Mouse (Mus musculus) forebrain, embryonic 10.5 days (tissue): Measurements from ENCODE around the gene Dpt. TPM values are rescaled to one million over a fixed set of nuclear protein-coding genes. Genes with fewer than 3 reads are reported as not detected.
"Not testable (repeated sequence)": the region's sequence is repeated elsewhere in the genome, so short reads cannot be mapped to it uniquely, and the experiment has no call there.

Experiments used
- DNase-seq: peaks from one replicate; pipeline ENCODE4 v3.0.0-alpha.2; 2017; ENCODE audit warnings: low spot score; ENCODE audit errors: extremely low spot score
- H3K27ac ChIP-seq: fragments of 300-500 bp; sonication (generic); 2 replicates; pipeline ENCODE4 v1.5.1; 2016; ENCODE audit warnings: mild to moderate bottlenecking
- H3K27me3 ChIP-seq: fragments of 300-500 bp; sonication (generic); 2 replicates; pipeline ENCODE4 v1.6.1; 2016; ENCODE audit warnings: mild to moderate bottlenecking; ENCODE audit not compliant: poor library complexity, severe bottlenecking
- H3K36me3 ChIP-seq: fragments of 300-500 bp; sonication (generic); replicated peaks from 2 replicates; pipeline ENCODE4 v1.6.1; 2016; ENCODE audit warnings: mild to moderate bottlenecking, moderate library complexity
- H3K4me1 ChIP-seq: fragments of 300-500 bp; sonication (generic); 2 replicates; pipeline ENCODE4 v1.6.1; 2016
- H3K4me3 ChIP-seq: fragments of 300-500 bp; sonication (generic); 2 replicates; pipeline ENCODE4 v1.5.1; 2016; ENCODE audit warnings: mild to moderate bottlenecking, moderate library complexity
- H3K9me3 ChIP-seq: fragments of 300-500 bp; sonication (generic); 2 replicates; pipeline ENCODE4 v1.6.1; 2016; ENCODE audit warnings: mild to moderate bottlenecking, moderate library complexity
- WGBS: fragments of 180-500 bp; shearing (Covaris S2); methylation state at CpG from one replicate; pipeline ENCODE4 v1.1.7; 2016; 5-methylcytosine and 5-hydroxymethylcytosine counted together
- polyA plus RNA-seq: library from polyadenylated mRNA; unstranded; fragments of >200 nt; fragmentation: Nextera tagmentation; extraction: Ambion mirVana; gene quantifications from 2 replicates; pipeline ENCODE4 v1.2.1, GENCODE M21; 2016

Dpt gene
- polyA plus RNA-seq, 1 experiment from 2014 or later = not detected

- Histone ChIP-seq H3K36me3 (no peaks in the 10 kb centered on the region), H3K27me3 (no peaks in the 10 kb centered on the region), H3K4me3 (no peak overlapping the region), H3K9me3 (no peaks in the 10 kb centered on the region), H3K4me1 (no peaks in the 10 kb centered on the region), H3K27ac (no peak overlapping the region)
- DNase-seq = no peak
- 47% methylated on average over 2 of the region's 2 CpGs for WGBS
These were observed 28.5 kb downstream of the Dpt start for GRCm38 (mm10) chr1:164824896-164825295.

GRCm38 (mm10) chr1:164829881-164830280, 33.4 kb downstream of the Dpt start:
- no peaks in the 10 kb centered on the region for H3K27me3 ChIP-seq
- WGBS = 25% methylated on average over 1 of the region's 1 CpGs
- no peaks in the 10 kb centered on the region for H3K4me1 ChIP-seq
- H3K36me3 ChIP-seq = no peaks in the 10 kb centered on the region
- DNase-seq = no peak
- H3K9me3 ChIP-seq = no peaks in the 10 kb centered on the region
- H3K4me3 ChIP-seq = no peak overlapping the region
- H3K27ac ChIP-seq = no peak overlapping the region

GRCm38 (mm10) chr1:164832459-164832858, 36.0 kb downstream of the Dpt start:
- 91% methylated on average over 5 of the region's 5 CpGs for WGBS
- no peak for DNase-seq

GRCm38 (mm10) chr1:164848616-164849265, 52.3 kb downstream of the Dpt start:
- 89% methylated on average over 7 of the region's 7 CpGs for WGBS
- Histone ChIP-seq H3K36me3 (no peaks in the 10 kb centered on the region), H3K27ac (no peak overlapping the region), H3K9me3 (no peaks in the 10 kb centered on the region), H3K4me1 (no peaks in the 10 kb centered on the region), H3K27me3 (no peaks in the 10 kb centered on the region), H3K4me3 (no peak overlapping the region)
- DNase-seq = no peak

More at GRCm38 (mm10) chr1:164832459-164832858, 36.0 kb downstream of the Dpt start:
- Histone ChIP-seq H3K9me3 (no peaks in the 10 kb centered on the region), H3K27me3 (no peaks in the 10 kb centered on the region), H3K4me3 (no peak overlapping the region), H3K36me3 (no peaks in the 10 kb centered on the region), H3K27ac (no peak overlapping the region), H3K4me1 (no peaks in the 10 kb centered on the region)

- H3K4me1 ChIP-seq, H3K9me3 ChIP-seq, H3K4me3 ChIP-seq, DNase-seq, H3K27me3 ChIP-seq, H3K27ac ChIP-seq, H3K36me3 ChIP-seq: not testable (repeated sequence)
- 93% methylated on average over 2 of the region's 2 CpGs for WGBS
These were observed 59.3 kb downstream of the Dpt start for GRCm38 (mm10) chr1:164855700-164856099.

GRCm38 (mm10) chr1:164859952-164860351, 63.5 kb downstream of the Dpt start:
- Histone ChIP-seq H3K27me3 (no peaks in the 10 kb centered on the region), H3K4me1 (peaks cover 9% of the 10 kb centered on the region; the same call in 1 of the 2 replicates), H3K27ac (no peak overlapping the region), H3K36me3 (no peaks in the 10 kb centered on the region), H3K9me3 (no peaks in the 10 kb centered on the region), H3K4me3 (no peak overlapping the region)
- DNase-seq = no peak
- 72% methylated on average over 11 of the region's 11 CpGs for WGBS

GRCm38 (mm10) chr1:164860782-164861181, 64.3 kb downstream of the Dpt start:
- Histone ChIP-seq H3K27ac (no peak overlapping the region), H3K27me3 (no peaks in the 10 kb centered on the region), H3K4me3 (no peak overlapping the region), H3K9me3 (no peaks in the 10 kb centered on the region), H3K4me1 (peaks cover 9% of the 10 kb centered on the region; the same call in 1 of the 2 replicates), H3K36me3 (no peaks in the 10 kb centered on the region)
- 91% methylated on average over 2 of the region's 2 CpGs for WGBS
- no peak for DNase-seq

GRCm38 (mm10) chr1:164861501-164861900, 65.1 kb downstream of the Dpt start:
- H3K27me3 ChIP-seq = no peaks in the 10 kb centered on the region
- no peak for DNase-seq
- no peak overlapping the region for H3K4me3 ChIP-seq
- H3K4me1 ChIP-seq = peaks cover 9% of the 10 kb centered on the region; the same call in 1 of the 2 replicates
- no peaks in the 10 kb centered on the region for H3K36me3 ChIP-seq
- no peaks in the 10 kb centered on the region for H3K9me3 ChIP-seq
- 86% methylated on average over 4 of the region's 4 CpGs for WGBS
- no peak overlapping the region for H3K27ac ChIP-seq

- H3K36me3 ChIP-seq = no peaks in the 10 kb centered on the region
- no peaks in the 10 kb centered on the region for H3K9me3 ChIP-seq
- no peak overlapping the region for H3K4me3 ChIP-seq
- DNase-seq = no peak
- WGBS = 79% methylated on average over 12 of the region's 12 CpGs
- peaks cover 9% of the 10 kb centered on the region; the same call in 1 of the 2 replicates for H3K4me1 ChIP-seq
- H3K27ac ChIP-seq = no peak overlapping the region
- H3K27me3 ChIP-seq = no peaks in the 10 kb centered on the region
These were observed 66.8 kb downstream of the Dpt start for GRCm38 (mm10) chr1:164862946-164863883.

- Histone ChIP-seq H3K4me3 (no peak overlapping the region), H3K4me1 (peaks cover 7% of the 10 kb centered on the region; the same call in 1 of the 2 replicates), H3K27ac (no peak overlapping the region), H3K36me3 (no peaks in the 10 kb centered on the region), H3K27me3 (no peaks in the 10 kb centered on the region), H3K9me3 (no peaks in the 10 kb centered on the region)
- 92% methylated on average over 3 of the region's 3 CpGs for WGBS
- no peak for DNase-seq
These were observed 68.2 kb downstream of the Dpt start for GRCm38 (mm10) chr1:164864666-164865065.

- Histone ChIP-seq H3K27me3 (no peaks in the 10 kb centered on the region), H3K9me3 (no peaks in the 10 kb centered on the region), H3K4me3 (no peak overlapping the region), H3K27ac (no peak overlapping the region), H3K36me3 (no peaks in the 10 kb centered on the region), H3K4me1 (no peaks in the 10 kb centered on the region)
- 58% methylated on average over 7 of the region's 7 CpGs for WGBS
- no peak for DNase-seq
These were observed 74.2 kb downstream of the Dpt start for GRCm38 (mm10) chr1:164870694-164871093.
